Mouse (Mus musculus) heart, postnatal 0 days (tissue): ENCODE data around the gene Ptprj. TPM values are rescaled to one million over a fixed set of nuclear protein-coding genes. Genes with fewer than 3 reads are reported as not detected.

Experiments
- ATAC-seq: fragments of 200-750 bp; cut with Nextera tagmentation; 2 replicates; pipeline ENCODE4 v1.8.0; 2017; ENCODE audit warnings: low read depth, moderate number of reproducible peaks, moderate library complexity; ENCODE audit not compliant: insufficient read depth
- DNase-seq: peaks from one replicate; pipeline ENCODE4 v3.0.0-alpha.2; 2016; ENCODE audit warnings: low spot score
- H3K27ac ChIP-seq: fragments of 300-500 bp; sonication (generic); 2 replicates; pipeline ENCODE4 v1.5.1; 2014; ENCODE audit warnings: low read depth, mild to moderate bottlenecking
- H3K27me3 ChIP-seq: fragments of 300-500 bp; sonication (generic); 2 replicates; pipeline ENCODE4 v1.6.1; 2014; ENCODE audit warnings: low read length, mixed read lengths; ENCODE audit not compliant: control insufficient read depth, insufficient read depth
- H3K36me3 ChIP-seq: fragments of 300-500 bp; sonication (generic); replicated peaks from 2 replicates; pipeline ENCODE4 v1.6.1; 2014; ENCODE audit warnings: low read length, mixed read lengths; ENCODE audit not compliant: control insufficient read depth, insufficient read depth
- H3K4me1 ChIP-seq: fragments of 300-500 bp; sonication (generic); 2 replicates; pipeline ENCODE4 v1.6.1; 2014; ENCODE audit warnings: antibody characterized with exemption; ENCODE audit not compliant: control insufficient read depth, insufficient read depth
- H3K4me2 ChIP-seq: fragments of 300-500 bp; sonication (generic); 2 replicates; pipeline ENCODE4 v1.6.1; 2014; ENCODE audit warnings: low read depth, mild to moderate bottlenecking, low read length, moderate library complexity
- H3K4me3 ChIP-seq: fragments of 300-500 bp; sonication (generic); 2 replicates; pipeline ENCODE4 v1.5.1; 2014; ENCODE audit warnings: low read depth, low read length
- H3K9ac ChIP-seq: fragments of 300-500 bp; sonication (generic); replicated peaks from 2 replicates; pipeline ENCODE4 v1.6.1; 2014; ENCODE audit warnings: low read depth, low read length, mixed read lengths
- H3K9me3 ChIP-seq: fragments of 300-500 bp; sonication (generic); replicated peaks from 2 replicates; pipeline ENCODE4 v1.6.1; 2016; ENCODE audit warnings: low read length; ENCODE audit not compliant: control insufficient read depth
- CTCF ChIP-seq: IDR thresholded peaks from 2 replicates; pipeline ENCODE4 v1.5.1; 2016; ENCODE audit warnings: antibody characterized with exemption, control low read depth, low read depth
- EP300 ChIP-seq: IDR thresholded peaks from 2 replicates; pipeline ENCODE4 v1.6.1; 2016; ENCODE audit warnings: antibody characterized with exemption, low read depth
- WGBS: fragments of 180-500 bp; shearing (Covaris S2); extraction: QIAGEN DNeasy Blood & Tissue Kit; methylation state at CpG from one replicate; pipeline ENCODE4 v1.1.7; 2014; 5-methylcytosine and 5-hydroxymethylcytosine counted together
- polyA plus RNA-seq: library from polyadenylated mRNA; unstranded; fragments of >200 nt; fragmentation: Nextera tagmentation; extraction: Ambion mirVana; gene quantifications from 2 replicates; pipeline ENCODE4 v1.2.1, GENCODE M21; 2015
- total RNA-seq: library from RNA; depleted of rRNA; stranded (reverse); fragments of >200 nt; gene quantifications from 2 replicates; pipeline ENCODE4 v1.2.3, GENCODE M21; 2014; ENCODE audit warnings: low replicate concordance

The Ptprj gene
- total and polyA plus RNA-seq, 2 experiments from 2014 or later, result 0.56 to 6.8 TPM

DNA sequence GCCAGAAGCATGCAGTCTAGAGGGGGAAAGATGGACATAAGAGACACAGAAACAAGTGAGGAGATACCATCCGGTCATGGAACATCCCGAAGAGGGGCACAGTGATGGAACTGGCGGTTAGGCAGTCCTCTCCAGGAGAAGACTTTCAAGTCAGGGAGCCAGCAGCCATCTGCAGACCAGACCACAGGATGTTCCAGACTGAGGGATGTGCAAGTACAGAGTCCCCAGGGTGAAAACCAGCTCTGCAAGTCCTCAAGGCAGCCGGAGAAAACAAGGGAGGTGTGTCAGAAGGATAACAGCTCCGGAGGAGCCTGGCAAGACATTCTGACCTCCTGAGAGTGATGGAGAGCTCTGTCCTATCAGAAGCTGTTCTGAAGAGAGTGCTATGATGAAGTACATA lies 40.4 kb upstream of the Ptprj start:
- no peaks in the 10 kb centered on the region for H3K27me3 ChIP-seq
- 60% methylated on average over 5 of the region's 5 CpGs for WGBS
- H3K4me3 ChIP-seq, result no peak overlapping the region
- H3K4me2 ChIP-seq, result no peak overlapping the region
- H3K4me1 ChIP-seq, result no peaks in the 10 kb centered on the region
- H3K36me3 ChIP-seq, result no peaks in the 10 kb centered on the region
- no peak overlapping the region for H3K9ac ChIP-seq
- no peaks in the 10 kb centered on the region for H3K9me3 ChIP-seq
- DNase-seq, result no peak
- no peak for TF ChIP-seq EP300
- no peak for TF ChIP-seq CTCF
- ATAC-seq, result no peak
- H3K27ac ChIP-seq, result no peak overlapping the region

GRCm38 (mm10) chr2:90619648-90620047 lies 39.2 kb upstream of the Ptprj start:
- Histone ChIP-seq H3K4me2 (no peak overlapping the region), H3K4me1 (no peaks in the 10 kb centered on the region), H3K36me3 (no peaks in the 10 kb centered on the region), H3K27me3 (no peaks in the 10 kb centered on the region), H3K27ac (no peak overlapping the region), H3K4me3 (no peak overlapping the region), H3K9me3 (no peaks in the 10 kb centered on the region), H3K9ac (no peak overlapping the region)
- TF ChIP-seq CTCF (no peak), EP300 (no peak)
- ATAC-seq (no peak), DNase-seq (no peak)
- 25% methylated on average over 2 of the region's 2 CpGs for WGBS

- no peak overlapping the region for H3K4me2 ChIP-seq
- TF ChIP-seq EP300, result no peak
- no peak for TF ChIP-seq CTCF
- H3K27me3 ChIP-seq, result no peaks in the 10 kb centered on the region
- WGBS, result 81% methylated on average over 14 of the region's 14 CpGs
- H3K27ac ChIP-seq, result no peak overlapping the region
- no peaks in the 10 kb centered on the region for H3K36me3 ChIP-seq
- no peak overlapping the region for H3K4me3 ChIP-seq
- ATAC-seq (no peak), DNase-seq (no peak)
- no peaks in the 10 kb centered on the region for H3K4me1 ChIP-seq
- H3K9ac ChIP-seq, result no peak overlapping the region
- H3K9me3 ChIP-seq, result no peaks in the 10 kb centered on the region
These were observed 34.3 kb upstream of the Ptprj start for GRCm38 (mm10) chr2:90614651-90615171.

- DNase-seq (no peak), ATAC-seq (no peak)
- Histone ChIP-seq H3K36me3 (no peaks in the 10 kb centered on the region), H3K4me1 (no peaks in the 10 kb centered on the region), H3K9ac (no peak overlapping the region), H3K27me3 (no peaks in the 10 kb centered on the region), H3K4me3 (no peak overlapping the region), H3K4me2 (no peak overlapping the region), H3K27ac (no peak overlapping the region), H3K9me3 (no peaks in the 10 kb centered on the region)
- no peak for TF ChIP-seq CTCF
- TF ChIP-seq EP300, result no peak
- 64% methylated on average over 3 of the region's 3 CpGs for WGBS
These were observed 33.1 kb upstream of the Ptprj start for GRCm38 (mm10) chr2:90613591-90613990.

DNA sequence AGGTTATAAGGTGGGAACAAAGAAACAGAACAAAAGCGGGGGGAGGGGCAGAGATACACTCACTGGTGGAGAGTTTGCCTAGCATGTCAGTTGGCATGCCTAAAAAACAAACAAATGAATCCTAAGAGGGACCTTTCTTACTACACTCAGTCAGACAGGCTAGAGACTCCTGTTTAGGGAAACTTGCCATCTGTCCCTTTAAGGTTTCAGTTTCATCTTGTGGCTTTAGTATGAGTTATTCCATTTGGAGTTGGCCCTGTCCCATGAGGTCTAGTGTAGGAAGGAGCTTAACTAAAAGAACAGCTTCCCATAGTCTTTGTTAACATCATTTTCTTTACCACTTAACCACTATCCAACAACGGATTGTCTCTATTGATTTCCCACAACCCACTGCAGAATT lies 32.6 kb upstream of the Ptprj start:
- Histone ChIP-seq H3K9ac (no peak overlapping the region), H3K27ac (no peak overlapping the region), H3K9me3 (no peaks in the 10 kb centered on the region), H3K4me2 (no peak overlapping the region), H3K4me3 (no peak overlapping the region), H3K27me3 (no peaks in the 10 kb centered on the region), H3K36me3 (no peaks in the 10 kb centered on the region), H3K4me1 (no peaks in the 10 kb centered on the region)
- ATAC-seq (no peak), DNase-seq (no peak)
- WGBS, result 67% methylated on average over 2 of the region's 2 CpGs
- TF ChIP-seq EP300 (no peak), CTCF (no peak)

DNA sequence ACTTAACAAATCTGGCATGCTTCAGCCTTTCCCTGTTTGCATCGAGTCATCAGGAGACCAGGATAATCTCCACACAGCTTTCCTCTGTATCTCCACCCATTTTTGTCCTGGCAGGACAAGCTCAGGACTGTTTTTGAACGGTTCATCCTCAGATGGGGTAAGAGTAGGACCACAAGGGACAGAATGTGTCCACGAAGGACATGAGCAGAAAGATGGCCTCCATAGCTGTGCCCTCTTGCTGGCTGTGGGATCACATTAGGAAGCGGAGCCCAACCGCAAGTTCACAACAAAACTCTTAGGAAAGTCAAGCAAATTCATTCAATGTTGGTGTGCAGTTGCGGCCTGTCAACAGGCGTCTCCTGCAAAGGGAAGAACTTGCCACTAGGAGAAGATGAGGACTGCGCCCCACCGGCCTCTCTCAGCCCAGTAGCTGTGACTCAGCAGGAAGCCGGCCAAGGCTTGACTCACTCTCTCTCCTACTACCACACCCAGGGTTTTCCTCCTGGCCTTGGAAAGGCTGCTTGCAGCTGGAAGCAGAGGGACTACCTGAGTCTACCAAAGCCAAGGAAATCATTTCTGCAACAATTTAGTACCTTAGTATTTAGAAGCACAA lies 31.6 kb upstream of the Ptprj start:
- ATAC-seq, result peak; percentile 77

More for the DNA sequence above, 31.6 kb upstream of the Ptprj start:
- H3K4me3 ChIP-seq, result no peak overlapping the region
- H3K27ac ChIP-seq, result no peak overlapping the region
- no peaks in the 10 kb centered on the region for H3K36me3 ChIP-seq
- no peak overlapping the region for H3K4me2 ChIP-seq
- no peak overlapping the region for H3K9ac ChIP-seq
- TF ChIP-seq CTCF (peak; percentile 8; the same call in 1 of the 2 replicates), EP300 (no peak)
- no peaks in the 10 kb centered on the region for H3K4me1 ChIP-seq
- 57% methylated on average over 10 of the region's 10 CpGs for WGBS
- H3K9me3 ChIP-seq, result no peaks in the 10 kb centered on the region
- DNase-seq, result peak; percentile 44
- no peaks in the 10 kb centered on the region for H3K27me3 ChIP-seq
